Mouse (Mus musculus): ENCODE data around the gene Ppp2r5e. TPM values are rescaled to one million over a fixed set of nuclear protein-coding genes. Genes with fewer than 3 reads are reported as not detected.
"Not testable (repeated sequence)": the region's sequence is repeated elsewhere in the genome, so short reads cannot be mapped to it uniquely, and the experiment has no call there.

The Ppp2r5e gene
- polyA plus RNA-seq, 1 experiment: 15.9 TPM

GRCm38 (mm10) chr12:75459656-75460055 lies 136.4 kb downstream of the Ppp2r5e start:
- peaks cover 82% of the 10 kb centered on the region for H3K36me3 ChIP-seq (replicated peaks; ENCODE audit: low read length)
- no peaks in the 10 kb centered on the region for H3K9me3 ChIP-seq
- H3K4me1 ChIP-seq: peaks cover 11% of the 10 kb centered on the region
- TF ChIP-seq GATA1 (IDR thresholded peaks at IDR 0.05; ENCODE audit: borderline replicate concordance, low read length): no peak
- no peak for TF ChIP-seq FLI1 (IDR thresholded peaks at IDR 0.05; ENCODE audit: low read length)
- no peaks in the 10 kb centered on the region for H3K27me3 ChIP-seq (replicated peaks)
- no peak overlapping the region for H3K4me3 ChIP-seq (replicated peaks)

- H3K4me1 ChIP-seq: peaks cover 17% of the 10 kb centered on the region
- no peak overlapping the region for H3K4me3 ChIP-seq (replicated peaks)
- no peaks in the 10 kb centered on the region for H3K27me3 ChIP-seq (replicated peaks)
- TF ChIP-seq GATA1 (IDR thresholded peaks at IDR 0.05; ENCODE audit: borderline replicate concordance, low read length): no peak
- TF ChIP-seq FLI1 (IDR thresholded peaks at IDR 0.05; ENCODE audit: low read length): no peak
- H3K36me3 ChIP-seq (replicated peaks; ENCODE audit: low read length): peaks cover 67% of the 10 kb centered on the region
- H3K9me3 ChIP-seq: no peaks in the 10 kb centered on the region
Measured at GRCm38 (mm10) chr12:75453441-75453840, 142.6 kb downstream of the Ppp2r5e start.

DNA sequence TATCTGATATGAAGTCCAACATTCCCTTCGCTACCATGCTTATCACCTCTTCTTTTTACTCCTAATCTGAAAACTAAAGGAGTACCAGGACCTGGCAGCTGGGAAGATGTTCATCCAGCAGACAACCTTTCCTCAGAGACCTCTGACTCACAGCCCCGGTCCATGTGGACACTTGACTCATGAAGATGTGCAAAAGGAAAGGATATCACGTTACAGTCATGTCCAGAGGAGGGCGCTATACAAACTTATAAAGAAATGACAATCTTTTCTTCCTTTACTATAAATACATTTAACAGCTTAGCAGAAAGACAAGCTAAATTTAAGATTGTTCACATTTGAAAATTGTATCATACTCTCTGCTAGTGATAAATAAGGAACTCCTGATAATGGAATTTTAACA lies 143.0 kb downstream of the Ppp2r5e start:
- Histone ChIP-seq H3K9me3 (no peaks in the 10 kb centered on the region), H3K4me1 (peaks cover 17% of the 10 kb centered on the region), H3K4me3 (replicated peaks) (no peak overlapping the region), H3K36me3 (replicated peaks; ENCODE audit: low read length) (peaks cover 63% of the 10 kb centered on the region), H3K27me3 (replicated peaks) (no peaks in the 10 kb centered on the region)
- no peak for TF ChIP-seq FLI1 (IDR thresholded peaks at IDR 0.05; ENCODE audit: low read length)
- no peak for TF ChIP-seq GATA1 (IDR thresholded peaks at IDR 0.05; ENCODE audit: borderline replicate concordance, low read length)

GRCm38 (mm10) chr12:75450592-75450991 lies 145.5 kb downstream of the Ppp2r5e start:
- H3K9me3 ChIP-seq: no peaks in the 10 kb centered on the region
- H3K27me3 ChIP-seq (replicated peaks): no peaks in the 10 kb centered on the region
- no peak overlapping the region for H3K4me3 ChIP-seq (replicated peaks)
- peaks cover 25% of the 10 kb centered on the region for H3K4me1 ChIP-seq
- TF ChIP-seq FLI1 (IDR thresholded peaks at IDR 0.05; ENCODE audit: low read length): no peak
- peaks cover 46% of the 10 kb centered on the region for H3K36me3 ChIP-seq (replicated peaks; ENCODE audit: low read length)

DNA sequence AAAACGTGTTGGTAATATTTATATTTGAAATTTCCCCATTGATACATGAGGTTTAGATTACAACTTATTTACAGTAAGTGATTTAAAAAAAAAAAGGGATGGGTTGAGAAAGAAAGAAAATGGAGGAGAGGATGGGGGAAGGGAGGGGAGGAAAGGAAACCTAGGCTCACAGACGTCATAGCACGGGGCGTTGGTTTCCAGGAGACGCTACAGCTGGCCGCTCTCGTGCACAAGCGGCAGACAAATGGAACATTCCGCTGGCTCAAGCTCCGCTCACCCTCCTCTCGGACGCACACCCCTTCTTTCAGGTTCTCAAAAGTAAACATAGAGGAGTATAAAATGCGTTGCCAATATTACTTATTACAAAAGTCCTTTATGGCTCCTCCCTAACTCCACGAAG lies 146.0 kb downstream of the Ppp2r5e start:
- no peak overlapping the region for H3K4me3 ChIP-seq (replicated peaks)
- no peaks in the 10 kb centered on the region for H3K27me3 ChIP-seq (replicated peaks)
- H3K36me3 ChIP-seq (replicated peaks; ENCODE audit: low read length): peaks cover 46% of the 10 kb centered on the region
- H3K9me3 ChIP-seq: no peaks in the 10 kb centered on the region
- TF ChIP-seq FLI1 (IDR thresholded peaks at IDR 0.05; ENCODE audit: low read length): no peak
- TF ChIP-seq GATA1 (IDR thresholded peaks at IDR 0.05; ENCODE audit: borderline replicate concordance, low read length): no peak
- H3K4me1 ChIP-seq: peaks cover 31% of the 10 kb centered on the region

GRCm38 (mm10) chr12:75449475-75449966 lies 146.5 kb downstream of the Ppp2r5e start:
- Histone ChIP-seq H3K9me3 (no peaks in the 10 kb centered on the region), H3K4me1 (peaks cover 36% of the 10 kb centered on the region), H3K27me3 (replicated peaks) (no peaks in the 10 kb centered on the region), H3K4me3 (replicated peaks) (no peak overlapping the region), H3K36me3 (replicated peaks; ENCODE audit: low read length) (peaks cover 43% of the 10 kb centered on the region)
- TF ChIP-seq GATA1 (IDR thresholded peaks at IDR 0.05; ENCODE audit: borderline replicate concordance, low read length) (no peak), FLI1 (IDR thresholded peaks at IDR 0.05; ENCODE audit: low read length) (no peak)

DNA sequence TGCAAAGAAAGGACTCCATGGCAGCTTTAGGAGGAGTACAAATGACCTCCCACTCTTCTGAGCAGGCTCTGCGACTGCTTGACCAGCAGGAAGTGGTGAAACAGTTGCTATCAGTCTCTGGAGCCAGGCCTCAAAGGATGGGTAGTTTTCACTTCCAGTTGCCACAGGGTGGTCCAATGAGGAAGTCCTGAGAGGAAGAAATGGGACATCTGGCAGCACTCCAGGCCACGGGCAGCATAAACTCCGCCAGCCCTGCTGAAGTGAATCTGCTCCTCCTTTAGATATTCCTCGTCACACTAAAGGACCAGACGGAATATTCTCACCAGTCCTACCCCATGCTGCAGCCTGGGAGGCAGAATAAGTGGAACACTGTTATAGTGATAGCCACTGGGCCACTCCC lies 147.1 kb downstream of the Ppp2r5e start:
- peaks cover 42% of the 10 kb centered on the region for H3K36me3 ChIP-seq (replicated peaks; ENCODE audit: low read length)
- no peaks in the 10 kb centered on the region for H3K27me3 ChIP-seq (replicated peaks)
- TF ChIP-seq GATA1 (IDR thresholded peaks at IDR 0.05; ENCODE audit: borderline replicate concordance, low read length): no peak
- TF ChIP-seq FLI1 (IDR thresholded peaks at IDR 0.05; ENCODE audit: low read length): no peak
- peak overlapping the region; percentile 50 for H3K4me3 ChIP-seq (replicated peaks)
- no peaks in the 10 kb centered on the region for H3K9me3 ChIP-seq
- peaks cover 42% of the 10 kb centered on the region for H3K4me1 ChIP-seq

GRCm38 (mm10) chr12:75446245-75446644 lies 149.8 kb downstream of the Ppp2r5e start:
- Histone ChIP-seq H3K9me3 (no peaks in the 10 kb centered on the region), H3K36me3 (replicated peaks; ENCODE audit: low read length) (peaks cover 15% of the 10 kb centered on the region), H3K27me3 (replicated peaks) (no peaks in the 10 kb centered on the region), H3K4me3 (replicated peaks) (no peak overlapping the region), H3K4me1 (peaks cover 48% of the 10 kb centered on the region)
- TF ChIP-seq FLI1 (IDR thresholded peaks at IDR 0.05; ENCODE audit: low read length): no peak
- TF ChIP-seq GATA1 (IDR thresholded peaks at IDR 0.05; ENCODE audit: borderline replicate concordance, low read length): no peak

- not testable (repeated sequence) for H3K36me3 ChIP-seq (replicated peaks; ENCODE audit: low read length)
Measured at GRCm38 (mm10) chr12:75432400-75432799, 163.6 kb downstream of the Ppp2r5e start.

GRCm38 (mm10) chr12:75429685-75430396 lies 166.2 kb downstream of the Ppp2r5e start:
- Histone ChIP-seq H3K4me1 (peaks cover 3% of the 10 kb centered on the region; the same call in 1 of the 2 replicates), H3K36me3 (replicated peaks; ENCODE audit: low read length) (no peaks in the 10 kb centered on the region), H3K27me3 (replicated peaks) (peaks cover 11% of the 10 kb centered on the region), H3K9me3 (peaks cover 12% of the 10 kb centered on the region), H3K4me3 (replicated peaks) (no peak overlapping the region)
- no peak for TF ChIP-seq GATA1 (IDR thresholded peaks at IDR 0.05; ENCODE audit: borderline replicate concordance, low read length)
- no peak for TF ChIP-seq FLI1 (IDR thresholded peaks at IDR 0.05; ENCODE audit: low read length)

More at GRCm38 (mm10) chr12:75432400-75432799, 163.6 kb downstream of the Ppp2r5e start:
- H3K4me1 ChIP-seq; H3K27me3 ChIP-seq (replicated peaks); H3K4me3 ChIP-seq (replicated peaks): not testable (repeated sequence)
- H3K9me3 ChIP-seq: peaks cover 12% of the 10 kb centered on the region
